Mouse (Mus musculus): ENCODE results near the gene L1cam. TPM values are rescaled to one million over a fixed set of nuclear protein-coding genes. Genes with fewer than 3 reads are reported as not detected.

L1cam gene
- total and polyA plus RNA-seq, 3 experiments, result 0.23 to 0.49 (median 0.30) TPM

DNA sequence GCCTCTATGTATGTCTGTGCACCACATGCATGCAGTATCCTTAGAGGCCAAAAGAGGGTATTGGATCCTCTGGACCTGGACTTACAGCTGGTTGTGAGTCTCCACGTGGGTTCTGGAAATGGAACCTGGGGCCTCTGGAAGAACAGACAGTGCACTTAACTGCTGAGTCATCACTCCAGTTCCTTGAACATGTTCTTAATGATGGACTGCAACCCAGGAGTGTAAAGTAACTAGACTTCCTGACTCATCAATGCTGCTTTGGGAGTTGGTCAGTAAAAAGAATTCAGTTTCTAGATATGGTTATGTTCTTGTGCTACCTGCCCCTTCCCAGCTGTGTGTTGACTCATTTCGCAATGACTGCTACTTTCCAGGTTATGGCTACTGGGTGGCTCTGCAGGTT, 36.0 kb upstream of the L1cam start:
- Histone ChIP-seq H3K27ac (ENCODE audit: insufficient read depth, low read depth) (no peak overlapping the region), H3K4me3 (replicated peaks in 1 of 3; ENCODE audit: low read depth in 2 of 3, low read length in 2 of 3, poor library complexity in 1 of 3) (no peak overlapping the region), H3K9me3 (replicated peaks; ENCODE audit: low read length) (no peaks in the 10 kb centered on the region), H3K36me3 (replicated peaks in 1 of 2; ENCODE audit: control insufficient read depth in 1 of 2, insufficient read depth in 1 of 2, low read length in 1 of 2) (peaks cover 16 to 22% of the 10 kb centered on the region in 2 experiments), H3K4me2 (ENCODE audit: insufficient read depth, low read depth, poor library complexity, severe bottlenecking) (no peak overlapping the region), H3K9ac (ENCODE audit: insufficient read depth, low read depth) (no peak overlapping the region), H3K27me3 (replicated peaks) (no peaks in the 10 kb centered on the region), H3K79me2 (replicated peaks; ENCODE audit: control insufficient read depth, extremely low read depth, insufficient read depth, poor library complexity, severe bottlenecking) (no peaks in the 10 kb centered on the region), H3K4me1 (ENCODE audit: control insufficient read depth in 1 of 2, insufficient read depth in 2 of 2) (peaks cover 11 to 25% of the 10 kb centered on the region in 2 experiments)
- DNase-seq (ENCODE audit: extremely low read depth), result no peak
- in situ Hi-C loops (cut with MboI; ENCODE audit: low pct_ligation_motif_present, low pct_unique_long_range_greater_than_20kb, low sequenced_read_pairs) (no loop called here), dilution Hi-C loops (cut with MboI; ENCODE audit: extremely low pct_ligation_motif_present, extremely low pct_unique_long_range_greater_than_20kb, low sequenced_read_pairs) (no loop called here)
- TF ChIP-seq POLR2A (IDR thresholded peaks at IDR 0.05; ENCODE audit: low read depth, low read length), result no peak
- TF ChIP-seq PAX5 (IDR thresholded peaks at IDR 0.05; ENCODE audit: low read length), result no peak
- peak; percentile 82 for TF ChIP-seq MAFK (IDR thresholded peaks at IDR 0.05; ENCODE audit: insufficient replicate concordance, low read length)

- Histone ChIP-seq H3K27me3 (replicated peaks) (no peaks in the 10 kb centered on the region), H3K4me2 (ENCODE audit: insufficient read depth, low read depth, poor library complexity, severe bottlenecking) (peak within 1 kb of the TSS; percentile 82), H3K9ac (ENCODE audit: insufficient read depth, low read depth) (peak within 1 kb of the TSS; percentile 78), H3K79me2 (replicated peaks; ENCODE audit: control insufficient read depth, extremely low read depth, insufficient read depth, poor library complexity, severe bottlenecking) (no peaks in the 10 kb centered on the region), H3K36me3 (replicated peaks in 1 of 2; ENCODE audit: control insufficient read depth in 1 of 2, insufficient read depth in 1 of 2, low read length in 1 of 2) (peaks cover 20 to 33% of the 10 kb centered on the region in 2 experiments), H3K4me1 (ENCODE audit: control insufficient read depth in 1 of 2, insufficient read depth in 2 of 2) (peaks cover 11 to 25% of the 10 kb centered on the region in 2 experiments), H3K27ac (ENCODE audit: insufficient read depth, low read depth) (no peak within 1 kb of the TSS; the same call in 1 of the 2 replicates), H3K9me3 (replicated peaks; ENCODE audit: low read length) (no peaks in the 10 kb centered on the region), H3K4me3 (replicated peaks in 1 of 3; ENCODE audit: low read depth in 2 of 3, low read length in 2 of 3, poor library complexity in 1 of 3) (peak within 1 kb of the TSS; percentile 63 to 83 (median 74))
- dilution Hi-C loops (cut with MboI; ENCODE audit: extremely low pct_ligation_motif_present, extremely low pct_unique_long_range_greater_than_20kb, low sequenced_read_pairs), result no loop called here
- DNase-seq (ENCODE audit: extremely low read depth), result peak; percentile 85
- in situ Hi-C loops (cut with MboI; ENCODE audit: low pct_ligation_motif_present, low pct_unique_long_range_greater_than_20kb, low sequenced_read_pairs), result no loop called here
- TF ChIP-seq ETS1 (conservative IDR thresholded peaks at IDR 0.05; ENCODE audit: low read depth, low read length) (no peak), ZKSCAN1 (IDR thresholded peaks at IDR 0.05; ENCODE audit: borderline replicate concordance, low read depth, low read length) (no peak), GABPA (IDR thresholded peaks at IDR 0.05; ENCODE audit: insufficient replicate concordance, low read depth, low read length) (no peak), MAZ (IDR thresholded peaks at IDR 0.05; ENCODE audit: low read depth, low read length) (no peak), ZC3H11A (IDR thresholded peaks at IDR 0.05; ENCODE audit: low read depth, low read length) (no peak), RCOR1 (conservative IDR thresholded peaks at IDR 0.05; ENCODE audit: low read depth, low read length) (no peak), ZNF384 (IDR thresholded peaks at IDR 0.05; ENCODE audit: low read depth, low read length) (no peak), MYC (IDR thresholded peaks at IDR 0.05; ENCODE audit: low read depth, low read length) (no peak), ZMIZ1 (IDR thresholded peaks at IDR 0.05; ENCODE audit: low read depth, low read length) (peak; percentile 44; the same call in 1 of the 2 replicates), SIN3A (IDR thresholded peaks at IDR 0.05; ENCODE audit: low read length) (peak; percentile 39; the same call in 1 of the 2 replicates), MEF2A (IDR thresholded peaks at IDR 0.05; ENCODE audit: borderline replicate concordance, low read depth, low read length) (no peak), JUND (conservative IDR thresholded peaks at IDR 0.05; ENCODE audit: low read depth, low read length) (no peak), E2F4 (IDR thresholded peaks at IDR 0.05; ENCODE audit: insufficient replicate concordance, low read depth, low read length) (no peak), RAD21 (IDR thresholded peaks at IDR 0.05; ENCODE audit: low read depth, low read length) (peak; percentile 27), PAX5 (IDR thresholded peaks at IDR 0.05; ENCODE audit: low read length) (no peak), CHD2 (IDR thresholded peaks at IDR 0.05; ENCODE audit: low read length) (no peak), USF2 (conservative IDR thresholded peaks at IDR 0.05; ENCODE audit: low read depth, low read length) (no peak), BHLHE40 (IDR thresholded peaks at IDR 0.05; ENCODE audit: low read depth, low read length) (peak; percentile 87), CHD1 (IDR thresholded peaks at IDR 0.05; ENCODE audit: low read depth, low read length) (no peak), HCFC1 (IDR thresholded peaks at IDR 0.05; ENCODE audit: low read depth, low read length) (no peak), CTCF (conservative IDR thresholded peaks at IDR 0.05 in 1 of 2, IDR thresholded peaks at IDR 0.05 in 1 of 2; ENCODE audit: low read depth in 2 of 2, low read length in 2 of 2) (peak in 1 of 2 experiments; percentile 43; a peak in 2 of 4 replicates), JUN (IDR thresholded peaks at IDR 0.05; ENCODE audit: insufficient read depth, low read depth, low read length) (no peak), NELFE (IDR thresholded peaks at IDR 0.05; ENCODE audit: low read depth, low read length) (peak; percentile 57), KAT2A (IDR thresholded peaks at IDR 0.05; ENCODE audit: insufficient replicate concordance, low read length) (no peak), USF1 (IDR thresholded peaks at IDR 0.05; ENCODE audit: low read depth, low read length) (peak; percentile 29; the same call in 1 of the 2 replicates), SMC3 (IDR thresholded peaks at IDR 0.05; ENCODE audit: low read depth, low read length) (peak; percentile 23; the same call in 1 of the 2 replicates), MAX (IDR thresholded peaks at IDR 0.05; ENCODE audit: low read length) (no peak), MXI1 (IDR thresholded peaks at IDR 0.05; ENCODE audit: low read depth, low read length) (no peak), NRF1 (IDR thresholded peaks at IDR 0.05; ENCODE audit: low read depth, low read length) (no peak), TBP (conservative IDR thresholded peaks at IDR 0.05; ENCODE audit: low read depth, low read length) (0 out of 2 replicates have a peak, but pooled peaks have one; percentile 28), EP300 (IDR thresholded peaks at IDR 0.05; ENCODE audit: low read length) (no peak)
Measured at GRCm38 (mm10) chrX:73930402-73931062, 34.6 kb upstream of the L1cam start, which contains the start of gene Renbp. Renbp (minus strand) TSS chrX:73930850.

Measured in CH12.LX (cell line).